Mouse (Mus musculus) CD4-positive, CD25-positive, alpha-beta regulatory T cell, adult 2 months (primary cell): ENCODE results near the gene Pcna.

Source experiments
- DNase-seq: peaks from one replicate; pipeline ENCODE4 v3.0.0-alpha.2; 2012; ENCODE audit warnings: low read depth, low spot score

Gene Pcna

DNA sequence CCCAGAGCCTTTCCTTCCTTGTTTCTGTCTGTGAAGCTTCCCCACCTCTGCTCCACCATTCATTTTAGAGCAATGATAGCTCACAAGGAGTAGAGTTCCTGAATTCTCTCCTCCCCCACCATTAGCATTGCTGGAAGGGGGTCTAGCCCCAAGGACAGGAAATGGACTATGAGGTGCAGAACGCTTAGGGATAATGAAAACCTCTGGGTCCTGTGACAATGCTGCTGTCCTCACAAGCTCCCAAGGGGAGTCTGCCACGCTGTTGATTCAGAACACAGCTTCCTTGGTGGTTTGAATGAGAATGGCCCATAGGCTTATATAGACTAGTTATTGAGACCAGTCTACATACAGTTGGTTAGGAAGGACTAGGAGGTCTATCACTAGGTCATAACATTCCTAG lies 17.8 kb downstream of the Pcna start:
- DNase-seq: no peak

- no peak for DNase-seq
Observed at GRCm38 (mm10) chr2:132233985-132234765, 18.9 kb downstream of the Pcna start.

DNA sequence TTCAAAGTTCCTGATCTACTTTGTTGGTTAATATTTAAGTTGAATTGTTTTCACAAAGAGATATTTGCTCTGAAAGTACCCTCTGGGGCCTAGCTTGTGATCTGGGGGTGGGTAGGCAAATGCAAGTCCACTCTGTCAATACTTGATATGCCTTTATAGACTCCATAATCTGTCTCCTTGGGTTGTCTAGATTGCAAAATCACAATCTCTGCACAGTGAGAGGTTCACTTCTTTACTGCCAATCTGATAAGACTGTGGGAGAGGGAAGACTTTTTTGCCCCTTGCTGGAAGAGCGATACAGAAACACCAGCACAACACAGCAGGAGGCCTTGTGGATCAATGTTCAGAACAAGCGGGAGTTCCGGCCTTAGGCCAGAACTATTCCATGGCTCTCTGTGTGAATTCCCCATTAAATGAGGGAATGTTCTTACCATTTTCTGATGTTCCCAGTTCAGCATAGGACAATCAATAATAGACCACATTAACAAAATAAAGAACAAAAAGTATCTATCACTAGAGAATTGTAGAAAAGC lies 20.6 kb downstream of the Pcna start:
- DNase-seq: no peak

GRCm38 (mm10) chr2:132224359-132224758 lies 28.8 kb downstream of the Pcna start:
- DNase-seq: no peak

- no peak for DNase-seq
Observed at GRCm38 (mm10) chr2:132221611-132222073, 31.5 kb downstream of the Pcna start.

GRCm38 (mm10) chr2:132211995-132212656 lies 41.0 kb downstream of the Pcna start:
- no peak for DNase-seq

DNA sequence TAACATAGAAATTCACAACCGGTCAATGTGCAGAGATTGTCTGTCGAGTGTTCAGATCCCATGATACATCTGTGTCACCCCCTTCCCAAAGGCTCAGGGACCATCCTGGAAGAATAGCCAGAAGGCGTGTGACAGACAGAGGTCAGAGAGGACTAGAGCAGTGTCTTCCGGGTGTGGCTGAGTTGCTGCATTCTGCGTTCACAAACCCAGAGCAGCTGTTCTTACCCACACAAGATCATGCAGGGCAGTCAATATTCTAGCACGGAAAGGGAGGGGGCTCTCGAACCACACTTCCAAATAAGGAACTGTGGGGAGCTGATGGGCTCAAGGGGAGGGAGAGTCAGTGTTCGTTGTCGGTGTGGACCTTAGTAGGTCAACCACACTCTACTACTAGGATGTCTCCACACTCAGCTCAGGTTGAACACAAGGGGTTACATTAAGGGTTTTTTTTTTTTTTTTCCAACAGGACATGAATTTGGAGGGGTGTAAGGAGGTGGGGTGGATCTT lies 42.3 kb downstream of the Pcna start:
- no peak for DNase-seq

- no peak for DNase-seq
Observed at GRCm38 (mm10) chr2:132208246-132208881, 44.8 kb downstream of the Pcna start.

DNA sequence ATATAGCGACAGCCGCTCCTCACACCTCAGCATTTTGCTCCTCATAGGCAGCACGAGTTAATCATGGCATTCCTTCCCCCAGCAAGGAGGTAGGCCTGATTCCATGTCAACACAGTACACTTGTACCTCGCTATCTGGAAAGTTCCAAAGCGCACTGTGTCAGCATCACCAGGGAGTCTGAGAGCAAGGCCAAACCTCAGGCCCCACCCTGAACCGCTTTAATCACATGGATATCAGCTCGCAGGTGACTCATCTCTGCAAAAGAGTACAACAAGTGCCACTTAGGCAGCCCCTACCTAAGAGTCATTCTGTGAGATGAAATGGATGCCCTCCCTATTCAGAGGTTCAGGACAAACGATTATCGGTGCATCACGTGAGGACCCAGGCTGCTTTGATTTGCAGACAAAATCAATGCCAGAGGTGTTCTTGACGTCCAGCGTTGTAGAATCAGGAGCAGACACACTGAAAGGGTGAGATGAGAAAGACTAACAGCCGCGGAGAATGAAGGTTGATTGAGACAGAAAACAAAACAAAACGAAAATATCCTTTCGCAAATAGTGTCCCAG lies 46.7 kb downstream of the Pcna start:
- DNase-seq: no peak

GRCm38 (mm10) chr2:132205549-132205948 lies 47.6 kb downstream of the Pcna start:
- no peak for DNase-seq

- peak; percentile 41 for DNase-seq
Observed at GRCm38 (mm10) chr2:132203773-132204172, 49.3 kb downstream of the Pcna start.

DNA sequence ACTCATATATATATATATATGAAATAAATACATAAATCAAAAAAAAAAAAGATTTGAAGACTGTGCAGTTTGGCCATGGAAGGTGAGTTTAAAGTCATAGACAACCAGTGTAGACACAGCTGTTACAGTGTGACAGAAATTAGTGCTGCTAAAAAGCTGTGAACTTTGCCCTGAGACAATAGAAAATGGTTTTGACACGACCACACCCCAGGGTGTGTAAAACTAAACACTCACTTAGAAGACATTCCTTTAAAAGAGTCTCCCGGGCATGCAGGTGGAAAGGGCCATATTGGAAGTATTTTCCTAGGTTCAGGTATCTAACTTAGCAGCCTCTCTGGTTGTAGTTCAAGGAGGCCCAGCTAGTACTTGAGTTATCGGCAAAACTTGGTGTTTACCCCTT lies 49.9 kb downstream of the Pcna start:
- no peak for DNase-seq
